Mouse (Mus musculus): ENCODE results near the gene Ica1. TPM values are rescaled to one million over a fixed set of nuclear protein-coding genes. Genes with fewer than 3 reads are reported as not detected.

Ica1 gene
- polyA plus RNA-seq, 1 experiment from 2014 or later, result 84.8 TPM

Other genes with a start within 250 kb of the Ica1 start
- 108 and 122 TPM in 2 replicates for gene Nxph1, start 169.9 kb upstream of the Ica1 start, polyA plus RNA-seq (2014; fragmentation: Nextera tagmentation; extraction: Ambion mirVana)